Mouse (Mus musculus) inflammation-experienced regulatory T-cells, adult 6 months (primary cell): ENCODE measurements around the gene Sftpd. TPM values are rescaled to one million over a fixed set of nuclear protein-coding genes. Genes with fewer than 3 reads are reported as not detected.

Experiments used
- ATAC-seq: one replicate; pipeline ENCODE4 v1.8.0; 2017
- polyA plus RNA-seq, 3 experiments: library from polyadenylated mRNA; unstranded; fragments of 100-300 nt; shearing (Covaris generic); gene quantifications; one replicate each; pipeline ENCODE4 v1.2.1; 2017

The Sftpd gene
- not detected for polyA plus RNA-seq

DNA sequence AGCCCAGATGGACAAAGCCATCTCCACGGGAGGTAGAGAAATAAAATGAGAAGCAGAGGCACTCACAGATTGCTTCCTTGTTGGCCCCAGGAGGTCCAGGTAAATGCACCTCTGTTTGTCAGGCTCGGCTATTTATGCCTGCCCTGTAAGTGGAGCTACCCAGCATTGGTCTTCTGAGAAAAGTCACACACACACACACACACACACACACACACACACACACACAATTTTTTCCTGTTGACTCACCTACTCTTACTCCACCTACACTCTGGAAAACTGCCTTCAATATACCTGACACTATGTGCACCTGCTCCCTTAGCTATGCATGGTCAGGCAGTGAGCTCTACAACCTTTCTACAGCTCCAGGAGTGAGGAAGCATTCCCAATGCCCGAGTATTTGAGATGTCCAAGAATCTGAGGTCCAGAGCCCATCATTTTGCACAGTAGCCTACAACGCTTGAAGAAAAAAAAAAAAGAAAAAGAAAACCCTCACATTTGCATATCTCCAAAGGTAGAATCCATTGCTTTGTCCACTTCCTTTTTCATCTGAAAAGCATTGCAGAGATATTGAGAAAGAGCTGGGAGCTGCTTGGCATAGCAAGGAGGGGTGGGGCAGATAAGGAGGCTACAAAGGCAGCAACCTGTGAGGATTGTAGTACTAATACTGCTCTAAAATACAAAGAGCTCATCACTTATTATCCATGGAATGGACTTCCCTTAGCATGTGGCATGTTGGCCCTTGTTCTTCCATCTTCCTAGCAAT, at the start of gene Sftpd:
Sftpd (minus strand) TSS at position 91 of the 763 bp plus-strand sequence.
- ATAC-seq = no peak

DNA sequence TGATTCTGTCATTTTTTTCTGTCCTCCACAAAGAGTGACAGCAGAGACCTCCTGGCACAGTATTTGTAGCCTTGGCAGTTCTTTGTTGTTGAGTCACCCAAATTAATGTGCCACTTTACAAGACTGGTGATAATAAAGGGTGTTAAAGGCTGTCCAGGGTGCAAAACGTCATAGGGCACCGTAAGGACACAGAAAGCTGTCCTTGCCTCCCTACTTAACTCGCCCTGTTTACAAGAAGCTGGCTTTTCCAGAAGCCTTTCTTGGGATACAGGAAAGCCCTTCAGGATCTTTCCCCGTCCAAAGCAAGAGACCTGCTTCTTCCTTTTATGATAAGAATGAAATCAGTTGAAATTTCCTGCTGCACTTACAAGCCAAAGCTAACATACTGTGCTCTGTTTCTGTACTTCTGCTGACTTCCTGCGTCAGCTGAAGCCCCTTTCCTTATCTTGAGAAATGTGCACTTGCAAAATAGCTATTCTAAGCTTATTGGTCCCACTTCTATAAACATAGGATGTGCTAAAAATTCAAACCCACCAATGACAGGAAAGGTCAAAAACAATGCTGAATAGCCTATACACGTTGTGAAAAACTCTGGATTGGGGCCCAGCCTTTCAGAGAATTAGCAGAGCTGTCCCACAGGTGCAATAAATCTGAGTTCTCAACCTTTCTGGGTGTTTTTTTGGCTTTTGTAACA, 13.2 kb upstream of the Sftpd start:
- no peak for ATAC-seq

- ATAC-seq = no peak
Measured at GRCm38 (mm10) chr14:41189496-41189895, 4.5 kb upstream of the Sftpd start.

DNA sequence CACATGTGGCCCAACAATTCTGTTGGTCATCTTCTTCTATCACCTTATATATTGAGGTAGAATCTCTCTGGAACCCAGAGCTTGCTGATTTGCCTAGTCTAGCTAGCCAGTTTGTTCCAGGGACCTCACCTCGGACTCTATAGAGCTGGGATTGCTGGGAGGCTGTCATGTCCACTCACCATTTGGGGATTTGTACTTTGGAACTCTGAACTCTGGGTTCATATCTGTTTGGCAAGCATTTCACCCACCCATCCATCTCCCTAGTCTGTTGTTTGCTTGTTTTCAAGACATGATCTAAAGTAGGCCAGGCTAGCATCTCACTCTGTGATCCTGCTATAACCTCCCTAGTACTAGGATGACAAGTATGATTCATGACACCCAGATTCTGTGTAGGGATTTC, 10.1 kb downstream of the Sftpd start:
- no peak for ATAC-seq

DNA sequence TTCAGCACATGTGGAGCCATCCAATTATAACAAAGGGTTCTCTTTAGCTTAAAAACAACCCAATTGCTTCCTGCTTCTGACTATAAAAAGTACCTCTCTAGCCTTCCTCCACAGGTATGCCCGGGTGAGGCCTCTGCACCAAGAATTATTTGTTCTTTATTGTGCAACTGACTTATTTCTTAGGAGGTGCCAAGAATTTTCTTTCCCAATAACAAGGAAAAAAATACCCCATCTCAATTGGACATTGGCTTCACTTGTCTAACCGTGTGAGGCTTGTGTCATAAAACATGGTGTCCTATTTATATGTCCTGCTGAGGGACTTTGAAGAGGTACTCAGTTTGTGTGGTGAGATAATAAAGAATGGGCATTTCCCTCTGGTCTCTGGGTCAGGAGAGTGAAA, 14.4 kb downstream of the Sftpd start:
- no peak for ATAC-seq

DNA sequence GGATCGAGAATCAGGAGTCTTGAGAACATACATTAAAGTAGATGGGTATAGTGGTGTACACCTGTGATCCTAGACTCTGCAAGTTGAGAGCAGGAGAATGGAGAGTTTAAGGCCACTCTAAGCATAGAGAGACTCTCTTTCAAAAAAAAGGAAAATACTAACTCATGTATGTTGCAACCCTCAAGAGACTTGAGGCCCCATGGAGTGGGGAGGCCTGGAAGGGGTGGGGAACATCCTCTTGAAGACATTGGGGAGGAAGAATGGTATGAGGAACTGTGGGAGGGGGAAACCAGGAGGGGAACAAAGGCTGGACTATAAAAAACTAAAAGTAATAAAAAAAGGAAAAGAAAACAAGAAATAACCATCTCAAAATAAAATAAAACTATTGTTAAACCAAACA, 16.4 kb downstream of the Sftpd start:
- no peak for ATAC-seq

- no peak for ATAC-seq
Measured at GRCm38 (mm10) chr14:41167278-41167677, 17.7 kb downstream of the Sftpd start.

DNA sequence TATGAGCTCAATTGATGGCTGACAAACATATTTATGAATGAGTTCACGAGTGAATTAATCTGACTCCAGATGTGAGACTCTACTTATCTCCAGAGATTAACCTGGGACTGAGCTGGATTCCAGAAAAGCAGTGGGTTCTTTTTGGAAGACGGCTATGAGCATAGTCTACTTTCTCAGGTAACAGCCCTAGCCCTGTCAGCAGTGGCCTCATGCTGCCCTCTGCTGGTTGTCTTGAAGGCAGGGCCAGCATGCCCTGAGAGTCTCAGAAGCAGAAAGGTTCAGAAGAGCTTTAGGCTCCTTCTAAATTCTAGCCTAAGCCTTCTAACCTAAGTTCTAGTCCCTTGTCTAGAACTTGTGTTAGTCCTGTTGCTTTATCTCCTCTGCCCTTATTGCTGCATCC, 22.3 kb downstream of the Sftpd start:
- ATAC-seq = no peak

DNA sequence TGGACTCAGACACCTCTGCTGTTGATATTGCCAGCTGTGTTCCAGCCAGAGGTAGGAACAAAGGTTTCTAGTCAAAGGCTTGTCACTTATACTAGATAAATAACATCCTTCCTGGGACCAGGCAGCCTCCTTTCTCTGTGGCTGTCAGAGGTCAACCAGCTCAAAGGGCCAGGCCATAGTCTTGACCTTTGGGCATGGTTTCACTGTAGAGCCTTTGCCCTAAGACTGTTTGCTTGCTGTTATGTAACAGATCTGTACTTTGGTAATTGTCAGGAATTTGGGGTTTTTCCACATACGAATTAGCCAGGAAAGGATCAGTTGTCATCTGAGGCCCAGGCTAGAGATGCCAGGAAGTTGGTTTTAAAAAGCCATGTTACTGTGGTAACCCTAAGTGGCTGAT, 24.2 kb downstream of the Sftpd start:
- no peak for ATAC-seq

GRCm38 (mm10) chr14:41160076-41160475, 24.9 kb downstream of the Sftpd start:
- no peak for ATAC-seq

DNA sequence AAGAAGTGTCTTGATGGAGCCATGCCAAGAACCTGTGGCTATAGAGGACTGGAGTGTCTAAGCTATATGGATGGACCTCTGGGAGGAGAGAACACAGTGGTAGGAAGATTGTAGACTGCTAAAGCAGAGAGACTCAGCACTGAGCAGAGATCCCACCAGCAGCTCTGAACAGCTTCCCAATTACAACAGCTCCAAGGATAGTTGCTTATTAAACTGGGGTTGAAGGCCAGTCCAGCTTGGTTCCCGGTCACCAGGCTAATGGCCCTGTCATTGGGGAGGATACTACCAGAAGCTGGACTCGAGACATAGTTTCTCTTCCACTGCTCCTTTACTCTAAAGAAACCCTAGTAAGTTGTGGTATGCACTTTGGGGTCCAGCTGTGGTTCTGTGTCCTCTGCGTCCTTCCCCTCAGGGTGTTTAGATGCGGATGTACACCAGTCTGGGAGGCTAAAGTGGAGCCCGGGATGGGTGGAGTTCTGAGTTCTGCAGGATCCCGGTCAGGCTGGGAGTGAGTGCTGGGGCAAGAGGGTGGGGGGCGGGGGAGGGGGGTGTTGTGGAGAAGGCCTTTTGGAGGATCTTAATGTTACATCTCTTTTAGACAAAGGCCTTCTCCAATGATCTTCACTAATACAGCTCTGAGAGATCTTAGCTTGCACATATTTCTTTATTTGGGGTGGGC, 33.6 kb downstream of the Sftpd start, which contains the start of gene Mbl1:
Mbl1 (plus strand) TSS at position 239 of the 679 bp plus-strand sequence.
- ATAC-seq = no peak

- no peak for ATAC-seq
Measured at GRCm38 (mm10) chr14:41147356-41147755, 37.6 kb downstream of the Sftpd start.

DNA sequence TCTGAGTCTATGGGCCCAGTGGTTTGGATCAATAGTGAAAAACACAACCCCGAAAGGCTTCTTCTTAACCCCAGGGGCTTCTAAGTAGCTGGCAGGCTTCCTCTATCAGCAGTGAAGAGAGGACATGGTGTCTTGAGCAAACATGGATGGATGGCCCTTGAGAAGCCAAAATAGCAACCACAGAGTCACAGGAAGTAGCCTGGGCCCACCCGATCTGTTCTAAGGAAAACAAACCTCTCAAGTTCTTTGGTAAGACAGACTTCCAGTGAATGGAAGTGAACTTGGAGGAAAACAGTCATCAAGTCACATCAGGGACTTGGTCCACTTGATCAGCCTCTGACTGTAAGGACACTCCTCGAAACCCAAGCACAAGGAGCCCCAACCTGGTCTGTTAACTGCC, 38.0 kb downstream of the Sftpd start:
- ATAC-seq = no peak

DNA sequence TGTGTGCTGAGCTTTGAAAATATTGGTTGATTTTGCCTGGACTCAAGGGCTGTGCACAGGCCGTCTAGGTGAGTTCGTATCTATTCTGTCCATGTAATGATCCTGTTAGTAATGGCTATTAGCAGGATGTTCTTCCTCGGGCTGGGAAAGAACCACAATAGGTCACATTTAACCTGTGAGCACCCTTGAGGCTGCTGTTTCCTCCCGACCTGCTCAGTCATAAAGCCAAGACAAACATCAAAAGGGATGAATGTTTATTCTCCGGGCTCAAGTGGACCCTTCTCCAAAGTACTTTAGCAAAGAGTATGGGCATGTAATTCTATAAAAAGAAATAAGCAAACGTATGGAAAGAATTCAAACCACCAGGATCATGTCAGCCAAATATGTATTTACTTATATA, 38.9 kb downstream of the Sftpd start:
- no peak for ATAC-seq

DNA sequence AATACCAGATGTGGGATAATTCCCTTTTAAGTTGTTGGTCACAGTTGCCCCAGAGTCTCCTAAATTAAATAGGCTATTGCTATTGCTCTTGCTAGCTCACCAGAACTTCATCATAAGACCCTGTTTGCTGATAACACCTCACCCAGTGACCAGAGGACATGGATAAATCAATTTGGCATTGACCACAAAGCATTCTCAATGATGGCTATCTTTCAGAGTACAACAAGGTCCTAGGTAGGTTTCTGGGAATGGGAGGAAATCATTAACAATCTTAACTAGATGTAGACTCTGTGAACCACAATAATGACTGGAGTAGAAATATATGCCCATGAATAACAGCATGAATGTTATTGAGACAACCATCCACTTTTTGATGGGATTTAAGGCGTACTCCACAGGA, 44.3 kb downstream of the Sftpd start:
- no peak for ATAC-seq

DNA sequence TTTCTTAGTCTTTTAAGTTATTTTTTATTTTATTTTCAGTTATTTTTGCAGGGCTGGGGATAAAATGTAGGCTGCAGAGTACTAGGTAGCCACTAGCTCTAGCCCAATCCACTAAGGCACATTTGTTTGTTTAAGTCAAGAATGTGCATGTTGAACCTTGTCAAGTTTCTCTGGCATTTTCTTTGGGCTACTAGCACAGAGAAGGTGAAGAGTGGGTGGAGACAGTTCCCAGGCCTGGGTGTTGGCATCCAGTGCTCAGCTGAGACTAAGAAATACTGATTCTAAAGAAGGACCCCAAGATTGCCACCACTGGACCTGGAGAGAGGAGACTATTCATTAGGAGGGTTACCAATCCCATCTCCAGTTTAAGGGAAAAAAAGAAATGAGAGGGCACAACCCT, 47.9 kb downstream of the Sftpd start:
- no peak for ATAC-seq

GRCm38 (mm10) chr14:41131540-41131939, 53.4 kb downstream of the Sftpd start, which contains the start of gene Sftpa1:
Gene Sftpa1, plus strand, starts transcription at chr14:41131782.
- no peak for ATAC-seq

DNA sequence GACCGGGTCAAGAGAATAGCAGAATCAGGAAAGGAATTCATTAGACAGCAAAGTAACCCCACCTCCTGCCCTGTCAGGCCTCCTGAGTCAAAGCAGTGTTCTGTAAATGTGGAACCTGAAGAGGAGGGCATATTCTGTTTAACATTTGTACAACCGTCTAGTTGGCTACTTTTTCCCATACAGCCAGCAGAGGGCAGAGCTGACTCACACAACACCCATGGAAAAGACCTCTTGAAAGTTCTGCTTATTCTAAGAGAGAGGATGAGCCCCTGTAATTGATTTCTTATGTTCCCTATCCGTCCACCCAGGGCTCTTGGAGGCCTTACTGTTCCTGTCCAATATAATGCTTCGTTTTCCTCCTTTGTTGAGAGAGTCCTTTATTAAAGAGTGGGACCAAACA, 57.0 kb downstream of the Sftpd start:
- no peak for ATAC-seq

DNA sequence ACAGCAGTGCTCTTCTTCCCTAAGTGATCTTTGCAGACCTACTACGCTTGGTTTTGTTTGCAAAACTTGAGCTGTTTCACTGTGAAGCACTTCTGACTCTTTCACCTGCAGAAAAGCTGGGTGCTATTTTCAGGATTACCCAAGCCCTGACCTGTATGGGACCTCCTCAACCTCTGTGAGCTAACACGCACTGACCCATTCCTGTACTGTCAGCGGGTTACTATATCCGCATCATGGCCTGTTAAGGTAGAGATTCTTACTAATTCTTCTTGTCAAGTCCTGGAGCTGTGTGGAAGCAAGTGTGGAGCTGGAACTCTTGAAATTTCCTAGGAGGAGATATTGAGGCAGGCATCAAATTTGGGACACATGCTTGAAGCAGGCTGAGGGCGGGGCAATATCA, 60.3 kb downstream of the Sftpd start:
- no peak for ATAC-seq
